Mouse (Mus musculus): ENCODE measurements around the gene 3110040M04Rik. TPM values are rescaled to one million over a fixed set of nuclear protein-coding genes. Genes with fewer than 3 reads are reported as not detected.
A peak's percentile ranks its signal among the peaks of the same experiment; 100 is the strongest.

The 3110040M04Rik gene
- total RNA-seq, 1 experiment: 0.62 TPM

GRCm38 (mm10) chr1:151215985-151216384, 12.1 kb downstream of the 3110040M04Rik start:
- TF ChIP-seq HCFC1 (IDR thresholded peaks at IDR 0.05; ENCODE audit: borderline replicate concordance, insufficient read depth, low read length) (no peak), ZNF384 (IDR thresholded peaks at IDR 0.05; ENCODE audit: low read depth, low read length) (no peak), MAFK (IDR thresholded peaks at IDR 0.05; ENCODE audit: insufficient read depth, low read depth, low read length) (no peak), ZC3H11A (IDR thresholded peaks at IDR 0.05; ENCODE audit: borderline replicate concordance, low read depth, low read length) (no peak), CHD2 (IDR thresholded peaks at IDR 0.05; ENCODE audit: low read depth, low read length) (no peak)
- H3K9ac ChIP-seq (ENCODE audit: insufficient read depth, low read depth, low read length, poor library complexity, severe bottlenecking): no peak overlapping the region
- in situ Hi-C loops (cut with MboI; ENCODE audit: low sequenced_read_pairs in 2 of 2, unreplicated experiment in 2 of 2): no loop called here
- peaks cover 0 to 1% of the 10 kb centered on the region in 2 experiments; a peak in 1 of 4 replicates for H3K4me1 ChIP-seq (ENCODE audit: control insufficient read depth in 2 of 2, insufficient read depth in 2 of 2, low read length in 2 of 2, poor library complexity in 1 of 2)
- no peak overlapping the region for H3K4me3 ChIP-seq (ENCODE audit: insufficient read depth in 1 of 2, low read depth in 1 of 2, low read length in 2 of 2, poor library complexity in 1 of 2, severe bottlenecking in 1 of 2)
- no peak overlapping the region for H3K27ac ChIP-seq (ENCODE audit: insufficient read depth, low read depth, low read length, poor library complexity, severe bottlenecking)
- H3K36me3 ChIP-seq (ENCODE audit: control insufficient read depth, insufficient read depth, low read length, poor library complexity, severe bottlenecking): no peaks in the 10 kb centered on the region
- no peak for DNase-seq (ENCODE audit: low read depth, low spot score)
- no peaks in the 10 kb centered on the region for H3K9me3 ChIP-seq (ENCODE audit: control insufficient read depth, insufficient read depth, low read depth, low read length)

GRCm38 (mm10) chr1:151216417-151216816, 12.5 kb downstream of the 3110040M04Rik start:
- Histone ChIP-seq H3K9me3 (ENCODE audit: control insufficient read depth, insufficient read depth, low read depth, low read length) (no peaks in the 10 kb centered on the region), H3K4me1 (ENCODE audit: control insufficient read depth in 2 of 2, insufficient read depth in 2 of 2, low read length in 2 of 2, poor library complexity in 1 of 2) (peaks cover 0 to 1% of the 10 kb centered on the region in 2 experiments; a peak in 1 of 4 replicates), H3K4me3 (ENCODE audit: insufficient read depth in 1 of 2, low read depth in 1 of 2, low read length in 2 of 2, poor library complexity in 1 of 2, severe bottlenecking in 1 of 2) (no peak overlapping the region), H3K9ac (ENCODE audit: insufficient read depth, low read depth, low read length, poor library complexity, severe bottlenecking) (no peak overlapping the region), H3K36me3 (ENCODE audit: control insufficient read depth, insufficient read depth, low read length, poor library complexity, severe bottlenecking) (no peaks in the 10 kb centered on the region), H3K27ac (ENCODE audit: insufficient read depth, low read depth, low read length, poor library complexity, severe bottlenecking) (no peak overlapping the region)
- TF ChIP-seq CHD2 (IDR thresholded peaks at IDR 0.05; ENCODE audit: low read depth, low read length): no peak
- TF ChIP-seq HCFC1 (IDR thresholded peaks at IDR 0.05; ENCODE audit: borderline replicate concordance, insufficient read depth, low read length): no peak
- no peak for TF ChIP-seq ZC3H11A (IDR thresholded peaks at IDR 0.05; ENCODE audit: borderline replicate concordance, low read depth, low read length)
- TF ChIP-seq ZNF384 (IDR thresholded peaks at IDR 0.05; ENCODE audit: low read depth, low read length): no peak
- no peak for TF ChIP-seq MAFK (IDR thresholded peaks at IDR 0.05; ENCODE audit: insufficient read depth, low read depth, low read length)
- in situ Hi-C loops (cut with MboI; ENCODE audit: low sequenced_read_pairs in 2 of 2, unreplicated experiment in 2 of 2): no loop called here
- DNase-seq (ENCODE audit: low read depth, low spot score): no peak

GRCm38 (mm10) chr1:151219045-151219444, 15.1 kb downstream of the 3110040M04Rik start:
- Histone ChIP-seq H3K9ac (ENCODE audit: insufficient read depth, low read depth, low read length, poor library complexity, severe bottlenecking) (no peak overlapping the region), H3K9me3 (ENCODE audit: control insufficient read depth, insufficient read depth, low read depth, low read length) (no peaks in the 10 kb centered on the region), H3K36me3 (ENCODE audit: control insufficient read depth, insufficient read depth, low read length, poor library complexity, severe bottlenecking) (no peaks in the 10 kb centered on the region), H3K4me3 (ENCODE audit: insufficient read depth in 1 of 2, low read depth in 1 of 2, low read length in 2 of 2, poor library complexity in 1 of 2, severe bottlenecking in 1 of 2) (no peak overlapping the region), H3K27ac (ENCODE audit: insufficient read depth, low read depth, low read length, poor library complexity, severe bottlenecking) (no peak overlapping the region), H3K4me1 (ENCODE audit: control insufficient read depth in 2 of 2, insufficient read depth in 2 of 2, low read length in 2 of 2, poor library complexity in 1 of 2) (peaks cover 1% of the 10 kb centered on the region in 2 experiments; a peak in 1 of 4 replicates)
- DNase-seq (ENCODE audit: low read depth, low spot score): no peak
- in situ Hi-C loops (cut with MboI; ENCODE audit: low sequenced_read_pairs in 2 of 2, unreplicated experiment in 2 of 2): no loop called here
- TF ChIP-seq HCFC1 (IDR thresholded peaks at IDR 0.05; ENCODE audit: borderline replicate concordance, insufficient read depth, low read length): no peak
- no peak for TF ChIP-seq ZC3H11A (IDR thresholded peaks at IDR 0.05; ENCODE audit: borderline replicate concordance, low read depth, low read length)
- TF ChIP-seq ZNF384 (IDR thresholded peaks at IDR 0.05; ENCODE audit: low read depth, low read length): no peak
- TF ChIP-seq CHD2 (IDR thresholded peaks at IDR 0.05; ENCODE audit: low read depth, low read length): no peak
- no peak for TF ChIP-seq MAFK (IDR thresholded peaks at IDR 0.05; ENCODE audit: insufficient read depth, low read depth, low read length)

- Histone ChIP-seq H3K9me3 (ENCODE audit: control insufficient read depth, insufficient read depth, low read depth, low read length) (no peaks in the 10 kb centered on the region), H3K36me3 (ENCODE audit: control insufficient read depth, insufficient read depth, low read length, poor library complexity, severe bottlenecking) (no peaks in the 10 kb centered on the region)
- TF ChIP-seq ZC3H11A (IDR thresholded peaks at IDR 0.05; ENCODE audit: borderline replicate concordance, low read depth, low read length) (no peak), CHD2 (IDR thresholded peaks at IDR 0.05; ENCODE audit: low read depth, low read length) (no peak), ZNF384 (IDR thresholded peaks at IDR 0.05; ENCODE audit: low read depth, low read length) (no peak), HCFC1 (IDR thresholded peaks at IDR 0.05; ENCODE audit: borderline replicate concordance, insufficient read depth, low read length) (no peak), MAFK (IDR thresholded peaks at IDR 0.05; ENCODE audit: insufficient read depth, low read depth, low read length) (no peak)
Observed at GRCm38 (mm10) chr1:151220098-151220497, 16.2 kb downstream of the 3110040M04Rik start.

More at GRCm38 (mm10) chr1:151220098-151220497, 16.2 kb downstream of the 3110040M04Rik start:
- in situ Hi-C loops (cut with MboI; ENCODE audit: low sequenced_read_pairs in 2 of 2, unreplicated experiment in 2 of 2): no loop called here
- Histone ChIP-seq H3K27ac (ENCODE audit: insufficient read depth, low read depth, low read length, poor library complexity, severe bottlenecking) (no peak overlapping the region), H3K4me1 (ENCODE audit: control insufficient read depth in 2 of 2, insufficient read depth in 2 of 2, low read length in 2 of 2, poor library complexity in 1 of 2) (peaks cover 1% of the 10 kb centered on the region in 2 experiments; a peak in 1 of 4 replicates), H3K9ac (ENCODE audit: insufficient read depth, low read depth, low read length, poor library complexity, severe bottlenecking) (no peak overlapping the region), H3K4me3 (ENCODE audit: insufficient read depth in 1 of 2, low read depth in 1 of 2, low read length in 2 of 2, poor library complexity in 1 of 2, severe bottlenecking in 1 of 2) (no peak overlapping the region)
- peak; percentile 39 for DNase-seq (ENCODE audit: low read depth, low spot score)

Measured in ES-E14 (cell line).